Mouse (Mus musculus) hindbrain, embryonic 14.5 days (tissue): Measurements from ENCODE around the gene Gm19345. TPM values are rescaled to one million over a fixed set of nuclear protein-coding genes. Genes with fewer than 3 reads are reported as not detected.

Source experiments
- ATAC-seq: fragments of 200-750 bp; cut with Nextera tagmentation; 2 replicates; pipeline ENCODE4 v1.8.0; 2017; ENCODE audit warnings: moderate number of reproducible peaks, mild to moderate bottlenecking, moderate TSS enrichment, moderate library complexity; ENCODE audit not compliant: low FRiP score
- DNase-seq: peaks from one replicate; pipeline ENCODE4 v3.0.0-alpha.2; 2015; ENCODE audit warnings: low spot score
- H3K27ac ChIP-seq: fragments of 300-500 bp; sonication (generic); 2 replicates; pipeline ENCODE4 v1.5.1; 2014; ENCODE audit warnings: mild to moderate bottlenecking, moderate library complexity
- H3K27me3 ChIP-seq: fragments of 300-500 bp; sonication (generic); 2 replicates; pipeline ENCODE4 v1.6.1; 2014; ENCODE audit warnings: mild to moderate bottlenecking, low read length, mixed read lengths; ENCODE audit not compliant: control insufficient read depth, insufficient read depth
- H3K36me3 ChIP-seq: fragments of 300-500 bp; sonication (generic); replicated peaks from 2 replicates; pipeline ENCODE4 v1.6.1; 2014; ENCODE audit not compliant: control insufficient read depth, insufficient read depth
- H3K4me1 ChIP-seq: fragments of 300-500 bp; sonication (generic); replicated peaks from 2 replicates; pipeline ENCODE4 v1.6.1; 2014; ENCODE audit warnings: antibody characterized with exemption, low read length, mixed read lengths; ENCODE audit not compliant: control insufficient read depth, insufficient read depth
- H3K4me2 ChIP-seq: fragments of 300-500 bp; sonication (generic); replicated peaks from 2 replicates; pipeline ENCODE4 v1.6.1; 2014; ENCODE audit warnings: mild to moderate bottlenecking, moderate library complexity
- H3K4me3 ChIP-seq: fragments of 300-500 bp; sonication (generic); replicated peaks from 2 replicates; pipeline ENCODE4 v1.5.1; 2014; ENCODE audit warnings: mild to moderate bottlenecking, low read length
- H3K9ac ChIP-seq: fragments of 300-500 bp; sonication (generic); 2 replicates; pipeline ENCODE4 v1.6.1; 2014
- H3K9me3 ChIP-seq: fragments of 300-500 bp; sonication (generic); 2 replicates; pipeline ENCODE4 v1.6.1; 2016; ENCODE audit warnings: low read length; ENCODE audit not compliant: control insufficient read depth
- WGBS: fragments of 180-500 bp; shearing (Covaris S2); extraction: QIAGEN DNeasy Blood & Tissue Kit; methylation state at CpG from one replicate; pipeline ENCODE4 v1.1.7; 2014; 5-methylcytosine and 5-hydroxymethylcytosine counted together
- polyA plus RNA-seq: library from polyadenylated mRNA; unstranded; fragments of >200 nt; fragmentation: Nextera tagmentation; extraction: Ambion mirVana; gene quantifications from 2 replicates; pipeline ENCODE4 v1.2.1, GENCODE M21; 2014

The Gm19345 gene
- polyA plus RNA-seq, 1 experiment from 2014 or later, result 13.0 TPM

DNA sequence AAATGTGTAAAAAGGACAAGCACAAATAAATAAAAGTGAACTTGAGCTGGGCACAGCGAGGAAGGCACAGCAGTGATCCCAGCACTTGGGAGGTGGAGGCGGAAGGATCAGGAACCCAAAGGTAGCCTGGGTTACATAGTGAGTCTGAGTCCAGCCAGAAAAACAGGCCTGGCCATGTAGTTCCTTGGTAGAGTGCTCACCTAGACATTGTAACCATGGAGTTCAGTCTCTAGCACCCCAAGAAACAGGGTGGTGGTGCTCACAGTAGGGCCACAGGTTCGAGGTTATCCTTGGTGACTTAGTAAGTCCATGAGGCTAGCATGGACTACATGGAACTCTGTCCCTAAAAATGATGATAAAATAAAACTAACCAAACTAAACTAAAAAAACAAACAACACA, 10.9 kb upstream of the Gm19345 start:
- no peak for ATAC-seq
- H3K36me3 ChIP-seq, result no peaks in the 10 kb centered on the region
- no peak overlapping the region for H3K27ac ChIP-seq
- no peak overlapping the region for H3K4me2 ChIP-seq
- no peak overlapping the region for H3K9ac ChIP-seq
- peaks cover 23% of the 10 kb centered on the region for H3K27me3 ChIP-seq
- H3K4me3 ChIP-seq, result no peak overlapping the region
- no peak for DNase-seq
- WGBS, result 81% methylated on average over 3 of the region's 3 CpGs
- no peaks in the 10 kb centered on the region for H3K4me1 ChIP-seq
- no peaks in the 10 kb centered on the region for H3K9me3 ChIP-seq

DNA sequence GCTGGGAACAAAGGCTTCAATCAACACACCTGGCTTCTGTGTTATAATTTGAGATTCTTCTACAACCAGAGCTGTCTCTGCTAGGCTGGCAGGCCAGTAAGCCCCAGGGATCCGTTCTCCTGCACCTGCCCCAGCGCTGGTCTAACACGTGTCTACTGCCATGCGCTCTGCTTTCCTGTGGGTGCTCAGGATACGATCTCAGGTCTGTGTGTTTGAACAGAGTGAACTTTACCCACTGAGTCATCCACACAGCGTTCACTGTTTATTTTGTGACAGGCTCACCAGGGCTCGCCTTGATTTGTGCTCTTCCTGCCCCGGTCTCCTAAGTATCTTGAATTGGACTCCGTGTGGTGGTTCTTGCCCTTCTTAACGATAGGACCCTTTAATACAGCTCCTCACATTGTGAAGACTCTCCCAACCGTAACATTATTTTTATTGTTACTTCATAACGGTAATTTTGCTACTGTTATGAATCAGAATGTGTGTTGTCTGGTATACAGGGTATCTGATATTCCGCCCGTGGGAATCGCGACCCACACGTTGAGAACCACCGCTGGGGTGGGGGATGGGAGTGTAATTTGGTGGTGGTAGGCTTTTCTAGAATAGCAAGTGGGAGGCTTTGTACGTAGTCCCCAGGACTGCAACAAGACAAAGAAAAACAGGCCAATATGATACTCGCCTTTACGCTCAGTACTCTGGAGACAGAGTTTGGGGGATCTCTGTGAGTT, 10.0 kb upstream of the Gm19345 start:
- no peak overlapping the region for H3K4me2 ChIP-seq
- DNase-seq (no peak), ATAC-seq (no peak)
- WGBS, result 82% methylated on average over 21 of the region's 21 CpGs
- H3K36me3 ChIP-seq, result no peaks in the 10 kb centered on the region
- H3K9ac ChIP-seq, result no peak overlapping the region
- H3K27ac ChIP-seq, result no peak overlapping the region
- H3K4me1 ChIP-seq, result no peaks in the 10 kb centered on the region
- peaks cover 26% of the 10 kb centered on the region for H3K27me3 ChIP-seq
- H3K9me3 ChIP-seq, result no peaks in the 10 kb centered on the region
- no peak overlapping the region for H3K4me3 ChIP-seq

DNA sequence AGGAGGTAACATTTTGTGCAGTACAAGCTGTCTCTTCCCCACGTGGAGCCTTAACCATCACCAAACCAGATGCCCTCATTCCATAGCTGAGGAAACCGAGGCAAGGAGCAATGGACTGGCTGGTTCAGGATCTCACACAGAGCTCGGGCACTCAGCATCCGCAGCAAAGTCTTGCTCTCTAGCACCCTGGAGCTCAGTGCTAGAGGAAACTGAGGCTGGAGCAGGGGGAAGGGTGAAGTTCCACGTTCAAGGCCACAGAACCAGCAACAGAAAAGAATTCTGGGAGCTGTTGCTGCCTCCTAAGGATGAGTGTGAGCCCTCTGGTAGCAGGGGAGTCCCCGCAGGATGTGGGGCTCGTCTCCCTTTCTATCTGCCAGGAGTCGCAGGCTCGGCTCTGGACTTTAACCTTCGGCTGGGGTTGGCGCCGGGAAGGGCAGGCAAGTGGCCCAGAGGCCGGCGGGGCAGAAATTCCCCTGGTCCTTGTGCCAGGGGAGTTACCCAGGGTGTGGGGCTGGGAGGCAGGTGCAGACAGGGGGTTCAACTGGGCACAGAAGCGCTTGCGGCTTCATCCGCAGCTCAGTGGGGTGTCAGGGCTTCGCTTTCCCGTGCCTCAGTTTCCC, 8.8 kb upstream of the Gm19345 start:
- WGBS, result 33% methylated on average over 19 of the region's 19 CpGs
- no peak overlapping the region for H3K4me3 ChIP-seq
- no peaks in the 10 kb centered on the region for H3K9me3 ChIP-seq
- no peak overlapping the region for H3K27ac ChIP-seq
- ATAC-seq (no peak), DNase-seq (no peak)
- no peak overlapping the region for H3K4me2 ChIP-seq
- no peaks in the 10 kb centered on the region for H3K4me1 ChIP-seq
- H3K9ac ChIP-seq, result no peak overlapping the region
- peaks cover 33% of the 10 kb centered on the region for H3K27me3 ChIP-seq
- H3K36me3 ChIP-seq, result no peaks in the 10 kb centered on the region

DNA sequence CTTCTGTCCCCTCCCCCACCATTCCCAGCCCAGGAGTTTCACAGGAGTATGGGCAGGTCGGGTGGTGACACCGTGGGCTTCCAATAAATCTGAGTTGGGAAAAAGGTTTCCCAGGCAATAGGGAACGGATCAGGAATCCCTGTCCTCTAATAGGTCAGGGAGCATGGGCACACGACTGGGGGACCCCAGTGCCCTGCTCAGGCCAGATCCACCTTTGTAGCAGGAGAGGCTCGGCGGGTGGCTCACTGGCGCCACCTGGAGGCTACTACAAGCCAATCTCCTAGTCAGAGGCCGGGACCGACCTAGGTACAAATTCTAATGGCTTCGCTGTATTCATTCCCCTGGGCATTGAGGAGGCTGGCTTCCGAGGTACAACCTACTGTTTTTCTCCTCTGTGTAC, 8.2 kb upstream of the Gm19345 start:
- DNase-seq, result peak; percentile 68
- Histone ChIP-seq H3K36me3 (no peaks in the 10 kb centered on the region), H3K27me3 (peaks cover 34% of the 10 kb centered on the region), H3K4me3 (no peak overlapping the region), H3K27ac (no peak overlapping the region), H3K4me2 (no peak overlapping the region), H3K9ac (no peak overlapping the region), H3K4me1 (no peaks in the 10 kb centered on the region), H3K9me3 (no peaks in the 10 kb centered on the region)
- WGBS, result 3% methylated on average over 11 of the region's 11 CpGs
- ATAC-seq, result peak; percentile 57; the same call in 1 of the 2 replicates

DNA sequence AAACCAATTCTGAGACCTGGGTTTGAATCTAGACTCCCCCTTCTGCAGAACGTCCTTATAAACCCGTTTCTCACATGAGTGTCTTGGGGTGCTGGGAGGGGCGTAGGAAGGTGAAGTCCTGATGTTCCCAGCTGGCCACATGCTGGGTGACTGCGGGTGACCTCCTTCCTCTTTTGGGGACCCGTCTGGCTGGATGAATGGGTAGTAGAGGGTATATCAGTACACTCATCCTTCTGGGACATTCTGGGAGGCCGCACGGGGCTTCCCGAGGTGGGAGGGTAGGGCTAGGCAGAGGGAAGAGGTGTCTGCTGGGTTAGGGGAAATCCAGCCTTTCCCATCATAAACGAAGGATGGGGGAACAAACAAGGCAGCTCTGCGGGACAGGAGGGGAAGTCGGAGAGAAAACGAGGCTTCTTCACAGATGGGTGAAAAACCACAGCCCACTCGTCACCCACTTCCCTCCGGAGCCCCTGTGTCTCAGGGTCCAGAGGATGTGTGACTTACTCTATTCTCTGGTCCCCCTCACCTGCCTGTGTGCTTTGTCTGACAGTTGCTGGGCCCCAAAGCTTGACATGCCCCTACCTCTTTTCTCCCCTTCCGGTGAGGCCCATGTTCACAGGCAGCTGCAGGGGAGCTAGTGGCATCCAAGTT, 7.2 kb upstream of the Gm19345 start:
- no peak for DNase-seq
- Histone ChIP-seq H3K27ac (no peak overlapping the region), H3K9me3 (no peaks in the 10 kb centered on the region), H3K27me3 (peaks cover 34% of the 10 kb centered on the region), H3K36me3 (no peaks in the 10 kb centered on the region), H3K9ac (no peak overlapping the region), H3K4me2 (no peak overlapping the region), H3K4me1 (no peaks in the 10 kb centered on the region), H3K4me3 (no peak overlapping the region)
- no peak for ATAC-seq
- 66% methylated on average over 15 of the region's 15 CpGs for WGBS

DNA sequence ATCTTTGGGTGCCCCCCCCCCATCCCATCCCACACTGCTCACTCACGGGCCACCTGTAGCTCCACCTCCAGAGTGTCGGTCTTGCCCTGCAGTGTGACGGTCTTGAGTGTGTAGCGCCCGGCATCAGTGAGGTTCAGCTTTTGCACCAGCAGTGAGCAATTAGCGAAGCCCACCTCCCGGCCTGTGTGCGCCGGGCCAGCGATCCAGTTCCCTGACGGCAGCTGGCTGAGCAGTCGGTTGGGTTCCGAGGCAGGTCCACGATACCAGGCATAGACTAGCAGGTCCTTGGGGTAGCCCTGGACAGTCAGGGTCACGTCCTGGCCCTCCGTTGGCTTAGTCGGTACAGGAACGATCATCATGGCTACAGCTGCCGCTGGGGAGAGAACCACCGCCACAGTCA, 1.7 kb downstream of the Gm19345 start:
- H3K27me3 ChIP-seq, result no peaks in the 10 kb centered on the region; the same call in 1 of the 2 replicates
- WGBS, result 91% methylated on average over 20 of the region's 20 CpGs
- no peak overlapping the region for H3K4me2 ChIP-seq
- no peak overlapping the region for H3K27ac ChIP-seq
- H3K9me3 ChIP-seq, result no peaks in the 10 kb centered on the region
- no peak for ATAC-seq
- H3K9ac ChIP-seq, result no peak overlapping the region
- DNase-seq, result no peak
- H3K4me3 ChIP-seq, result no peak overlapping the region
- H3K36me3 ChIP-seq, result no peaks in the 10 kb centered on the region
- no peaks in the 10 kb centered on the region for H3K4me1 ChIP-seq

DNA sequence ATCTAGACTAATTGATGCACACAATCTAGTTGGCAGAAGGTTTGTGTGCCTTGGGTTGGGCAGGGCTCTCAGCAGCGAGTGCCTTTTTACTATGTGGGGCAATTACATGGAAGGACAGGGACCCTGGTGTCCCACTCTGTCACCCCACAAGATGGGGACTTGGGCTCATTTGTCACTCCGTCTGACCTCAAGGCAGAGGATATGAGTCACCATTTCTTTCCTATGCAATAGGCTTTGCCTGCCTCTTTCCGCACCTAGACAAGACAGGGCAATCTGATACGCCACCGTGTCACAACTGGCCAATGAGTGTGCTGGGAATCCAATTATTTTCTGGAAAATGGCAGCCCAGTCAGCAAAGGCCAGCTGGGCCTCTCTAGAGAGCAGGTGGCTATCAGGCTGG, 3.9 kb downstream of the Gm19345 start:
- DNase-seq, result no peak
- 80% methylated on average over 5 of the region's 5 CpGs for WGBS
- Histone ChIP-seq H3K27ac (no peak overlapping the region), H3K9me3 (no peaks in the 10 kb centered on the region), H3K4me2 (no peak overlapping the region), H3K4me3 (no peak overlapping the region), H3K27me3 (no peaks in the 10 kb centered on the region; the same call in 1 of the 2 replicates), H3K4me1 (no peaks in the 10 kb centered on the region), H3K9ac (no peak overlapping the region), H3K36me3 (no peaks in the 10 kb centered on the region)
- ATAC-seq, result no peak

DNA sequence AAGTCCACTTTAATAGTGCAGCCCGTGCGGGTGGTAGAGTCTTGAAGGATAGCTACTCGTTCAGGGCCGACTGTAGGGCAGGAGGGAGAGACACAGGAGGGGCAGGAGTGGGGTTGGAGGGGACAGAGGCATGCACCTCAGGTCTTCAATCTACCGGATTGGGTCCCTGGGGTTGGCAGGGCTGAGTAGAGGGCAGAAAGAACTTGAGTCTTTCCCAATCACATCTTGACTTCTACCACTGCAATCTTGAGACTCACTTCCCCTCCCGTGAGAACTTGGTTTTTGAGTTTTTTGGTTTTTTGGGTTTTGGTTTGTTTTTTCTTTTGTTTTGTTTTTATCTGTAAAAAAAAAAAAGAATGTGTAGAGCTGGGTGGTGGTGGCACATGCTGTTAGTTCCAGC, 4.5 kb downstream of the Gm19345 start:
- 91% methylated on average over 6 of the region's 6 CpGs for WGBS
- no peaks in the 10 kb centered on the region for H3K4me1 ChIP-seq
- H3K27ac ChIP-seq, result no peak overlapping the region
- ATAC-seq (no peak), DNase-seq (no peak)
- H3K4me3 ChIP-seq, result no peak overlapping the region
- H3K9ac ChIP-seq, result no peak overlapping the region
- H3K36me3 ChIP-seq, result no peaks in the 10 kb centered on the region
- no peak overlapping the region for H3K4me2 ChIP-seq
- no peaks in the 10 kb centered on the region for H3K9me3 ChIP-seq
- H3K27me3 ChIP-seq, result no peaks in the 10 kb centered on the region

DNA sequence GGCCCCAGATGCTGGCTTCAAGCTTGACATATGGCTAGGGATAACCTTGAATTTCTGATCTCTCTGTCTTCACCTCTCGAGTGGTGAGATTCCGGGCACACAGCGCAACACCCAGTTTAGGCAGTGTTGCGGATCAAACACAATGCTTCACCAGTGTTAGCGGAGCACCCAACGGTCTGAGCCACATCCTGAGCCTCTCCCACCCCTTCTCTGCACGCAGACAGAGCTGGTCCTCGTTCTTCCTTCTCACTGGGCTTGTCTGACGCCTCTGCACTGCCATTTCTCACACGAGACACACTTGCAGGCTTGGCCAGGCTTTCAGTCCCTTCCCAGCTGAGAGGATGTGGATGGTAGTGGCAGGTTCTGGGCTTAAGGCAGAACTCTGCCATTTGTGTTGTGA, 7.9 kb downstream of the Gm19345 start:
- Histone ChIP-seq H3K4me2 (no peak overlapping the region), H3K27ac (no peak overlapping the region), H3K4me1 (no peaks in the 10 kb centered on the region), H3K4me3 (no peak overlapping the region), H3K27me3 (no peaks in the 10 kb centered on the region), H3K9me3 (no peaks in the 10 kb centered on the region), H3K36me3 (no peaks in the 10 kb centered on the region), H3K9ac (no peak overlapping the region)
- DNase-seq (no peak), ATAC-seq (no peak)
- 76% methylated on average over 10 of the region's 10 CpGs for WGBS
